ENCODE assay signal across 9 mouse cellular contexts in genomic region chr17:73296855-73297254, GRCm38 (mm10).
DNase-seq lines count a peak whose midpoint lies in the region; ATAC-seq and TF ChIP-seq lines count a peak whose summit lies in the region.
"Had no signal": no experiment of that assay in that cellular context is flagged by ENCODE, and none has a peak within 500 bp of the region (broad histone marks: within the 10 kb centered on the region; RNA-seq: fewer than 3 reads in every experiment).

No protein-coding gene starts in this region.

- TF ChIP-seq EP300 in lung, postnatal 0 days (IDR thresholded peaks at IDR 0.05) = no peak

- H3K9me3 ChIP-seq in lung, postnatal 0 days (ENCODE audit: low read length) = no peaks in the 10 kb centered on the region
- H3K9me3 ChIP-seq: neural tube, embryonic 12.5 days had no signal

- H3K27ac ChIP-seq in lung, postnatal 0 days (ENCODE audit: low read length) = no peak overlapping the region
- H3K27ac ChIP-seq: neural tube, embryonic 12.5 days had no signal

- no peaks in the 10 kb centered on the region for H3K27me3 ChIP-seq in lung, postnatal 0 days (replicated peaks; ENCODE audit: insufficient read depth, low read length)
- H3K27me3 ChIP-seq: neural tube, embryonic 12.5 days had no signal

- H3K4me1 ChIP-seq in lung, postnatal 0 days (ENCODE audit: insufficient read depth, low read depth, low read length) = no peaks in the 10 kb centered on the region
- H3K4me1 ChIP-seq: neural tube, embryonic 12.5 days had no signal

- no peak overlapping the region for H3K9ac ChIP-seq in lung, postnatal 0 days (replicated peaks; ENCODE audit: low read depth)
- H3K9ac ChIP-seq: neural tube, embryonic 12.5 days had no signal

- peak; percentile 60 for DNase-seq in urinary bladder, postnatal 14 days (ENCODE audit: low spot score)
- DNase-seq in urinary bladder, adult 2 months (ENCODE audit: low spot score) = no peak
- DNase-seq in cerebellum, postnatal 25 days = peak; percentile 32 to 65
- DNase-seq in gastrocnemius, postnatal 10 days = peak; percentile 48
- peak; percentile 58 to 64 for DNase-seq in kidney, postnatal 25 days
- peak; percentile 69 for DNase-seq in lung, postnatal 0 days (ENCODE audit: low spot score)
- peak; percentile 49 for DNase-seq in retina, postnatal 7 days (ENCODE audit: low read depth, low spot score)

- no peak for ATAC-seq in lung, postnatal 0 days
- ATAC-seq in erythroblast, adult 5-6 weeks (replicated peaks; ENCODE audit: low FRiP score, poor library complexity, severe bottlenecking) = no peak

- peak; percentile 71 for TF ChIP-seq CTCF in lung, postnatal 0 days (IDR thresholded peaks at IDR 0.05)

- no peak overlapping the region for H3K4me3 ChIP-seq in lung, postnatal 0 days (ENCODE audit: low read depth, low read length)
- H3K4me3 ChIP-seq: neural tube, embryonic 12.5 days had no signal

- no peak overlapping the region for H3K4me2 ChIP-seq in lung, postnatal 0 days (replicated peaks; ENCODE audit: low read depth, low read length)

- no peaks in the 10 kb centered on the region for H3K36me3 ChIP-seq in lung, postnatal 0 days (ENCODE audit: insufficient read depth, low read length)
- H3K36me3 ChIP-seq: neural tube, embryonic 12.5 days had no signal

- 33% methylated on average over 4 of the region's 4 CpGs for WGBS in lung, postnatal 0 days
